Mouse (Mus musculus) ES-E14 (cell line): ENCODE data around the gene Itgad. TPM values are rescaled to one million over a fixed set of nuclear protein-coding genes. Genes with fewer than 3 reads are reported as not detected.
A peak's percentile ranks its signal among the peaks of the same experiment; 100 is the strongest.

Experiments used
- DNase-seq: peaks from one replicate; pipeline ENCODE4 v3.0.0-alpha.2; 2013; ENCODE audit warnings: low read depth, low spot score
- H3K27ac ChIP-seq: 2 replicates; pipeline ENCODE4 v1.5.1; 2012; ENCODE audit warnings: low read depth, mild to moderate bottlenecking, low read length, moderate library complexity, mixed read lengths; ENCODE audit not compliant: poor library complexity, insufficient read depth, severe bottlenecking
- H3K36me3 ChIP-seq: 2 replicates; pipeline ENCODE4 v1.6.1; 2012; ENCODE audit warnings: mild to moderate bottlenecking, low read length, moderate library complexity, mixed read lengths; ENCODE audit not compliant: control insufficient read depth, poor library complexity, insufficient read depth, severe bottlenecking
- H3K4me1 ChIP-seq, 2 experiments: fragments of 150-350 bp in 1 of 2; sonication (generic) in 1 of 2; 2 replicates each; pipeline ENCODE4 v1.6.1; 2012; ENCODE audit warnings: low read length in 2 of 2, mild to moderate bottlenecking in 1 of 2, mixed read lengths in 1 of 2; ENCODE audit not compliant: control insufficient read depth in 2 of 2, insufficient read depth in 2 of 2, poor library complexity in 1 of 2
- H3K4me3 ChIP-seq, 2 experiments: fragments of 150-350 bp in 1 of 2; sonication (generic) in 1 of 2; 2 replicates each; pipeline ENCODE4 v1.5.1; 2012; ENCODE audit warnings: low read length in 2 of 2, low read depth in 1 of 2, mild to moderate bottlenecking in 1 of 2, mixed read lengths in 1 of 2; ENCODE audit not compliant: insufficient read depth in 1 of 2, poor library complexity in 1 of 2, severe bottlenecking in 1 of 2
- H3K9ac ChIP-seq: 2 replicates; pipeline ENCODE4 v1.6.1; 2012; ENCODE audit warnings: low read depth, mild to moderate bottlenecking, low read length, mixed read lengths; ENCODE audit not compliant: poor library complexity, insufficient read depth, severe bottlenecking
- H3K9me3 ChIP-seq: fragments of 150-350 bp; sonication (generic); 2 replicates; pipeline ENCODE4 v1.6.1; 2012; ENCODE audit warnings: low read depth, mild to moderate bottlenecking, low read length; ENCODE audit not compliant: control insufficient read depth, insufficient read depth
- CHD2 ChIP-seq: IDR thresholded peaks from 2 replicates; pipeline ENCODE4 v1.6.1; 2014; ENCODE audit warnings: mild to moderate bottlenecking, low read depth, low read length, inconsistent platforms
- HCFC1 ChIP-seq: IDR thresholded peaks from 2 replicates; pipeline ENCODE4 v1.6.1; 2012; ENCODE audit warnings: low read length, inconsistent platforms, borderline replicate concordance; ENCODE audit not compliant: insufficient read depth
- MAFK ChIP-seq: IDR thresholded peaks from 2 replicates; pipeline ENCODE4 v1.6.1; 2014; ENCODE audit warnings: mild to moderate bottlenecking, low read depth, low read length, inconsistent platforms; ENCODE audit not compliant: insufficient read depth
- ZC3H11A ChIP-seq: IDR thresholded peaks from 2 replicates; pipeline ENCODE4 v1.6.1; 2012; ENCODE audit warnings: low read depth, mild to moderate bottlenecking, inconsistent platforms, low read length, borderline replicate concordance
- ZNF384 ChIP-seq: IDR thresholded peaks from 2 replicates; pipeline ENCODE4 v1.6.1; 2012; ENCODE audit warnings: low read depth, low read length, inconsistent platforms
- in situ Hi-C, 2 experiments: fragments of 600-800 bp; cut with MboI; formaldehyde crosslinking; loops; one replicate each; pipeline ENCODE4 v1.15.1; 2025; ENCODE audit warnings: low sequenced_read_pairs in 2 of 2, inconsistent platforms in 1 of 2; ENCODE audit not compliant: unreplicated experiment in 2 of 2
- total RNA-seq: library from RNA; depleted of rRNA; stranded (reverse); fragments of 300-350 nt; gene quantifications from 2 replicates; pipeline ENCODE4 v1.2.3, GENCODE M21; 2012

Gene Itgad
- total RNA-seq, 1 experiment: not detected

- Histone ChIP-seq H3K27ac (no peak overlapping the region), H3K36me3 (0 out of 2 replicates have a peak, but pooled peaks cover 2% of the 10 kb centered on the region), H3K4me3 (no peak overlapping the region), H3K4me1 (peaks cover 2 to 11% of the 10 kb centered on the region in 2 experiments; a peak in 2 of 4 replicates), H3K9ac (no peak overlapping the region), H3K9me3 (no peaks in the 10 kb centered on the region)
- in situ Hi-C loops: no loop called here
- no peak for DNase-seq
- no peak for TF ChIP-seq HCFC1
- no peak for TF ChIP-seq ZNF384
- TF ChIP-seq MAFK: no peak
- TF ChIP-seq ZC3H11A: no peak
- TF ChIP-seq CHD2: no peak
Observed at GRCm38 (mm10) chr7:128249998-128250397, 95.8 kb downstream of the Itgad start.

DNA sequence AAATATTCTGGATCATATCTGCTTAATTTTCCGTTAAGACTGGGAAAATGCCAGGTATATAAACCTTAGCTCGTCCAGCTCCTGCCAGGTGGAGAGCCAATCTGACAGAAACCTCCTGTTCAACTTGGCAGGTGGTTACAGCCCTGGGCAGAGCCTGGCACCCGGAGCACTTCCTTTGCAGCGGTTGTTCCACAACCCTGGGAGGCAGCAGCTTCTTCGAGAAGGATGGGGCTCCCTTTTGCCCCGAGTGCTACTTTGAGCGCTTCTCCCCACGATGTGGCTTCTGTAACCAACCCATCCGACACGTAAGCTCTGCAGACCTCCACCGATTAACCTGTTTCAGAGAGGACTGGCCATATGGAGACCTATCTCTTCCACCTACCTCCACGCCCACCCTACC is 97.8 kb downstream of the Itgad start:
- DNase-seq: no peak
- no peak overlapping the region for H3K4me3 ChIP-seq
- TF ChIP-seq ZC3H11A (no peak), HCFC1 (no peak), ZNF384 (no peak), CHD2 (no peak), MAFK (no peak)
- no peak overlapping the region for H3K9ac ChIP-seq
- in situ Hi-C loops: no loop called here
- H3K4me1 ChIP-seq: peaks cover 0 to 11% of the 10 kb centered on the region in 2 experiments; a peak in 1 of 4 replicates
- no peaks in the 10 kb centered on the region for H3K9me3 ChIP-seq
- no peak overlapping the region for H3K27ac ChIP-seq
- H3K36me3 ChIP-seq: 0 out of 2 replicates have a peak, but pooled peaks cover 2% of the 10 kb centered on the region

- TF ChIP-seq HCFC1 (no peak), ZC3H11A (no peak), CHD2 (no peak)
- Histone ChIP-seq H3K9ac (peak overlapping the region; percentile 48), H3K4me3 (peak overlapping the region; percentile 41 to 69), H3K9me3 (no peaks in the 10 kb centered on the region), H3K4me1 (peaks cover 0 to 11% of the 10 kb centered on the region in 2 experiments; a peak in 1 of 4 replicates), H3K36me3 (0 out of 2 replicates have a peak, but pooled peaks cover 2% of the 10 kb centered on the region), H3K27ac (no peak overlapping the region)
- peak; percentile 44 for DNase-seq
- in situ Hi-C loops: no loop called here
Observed at GRCm38 (mm10) chr7:128252609-128253008, 98.4 kb downstream of the Itgad start.

DNA sequence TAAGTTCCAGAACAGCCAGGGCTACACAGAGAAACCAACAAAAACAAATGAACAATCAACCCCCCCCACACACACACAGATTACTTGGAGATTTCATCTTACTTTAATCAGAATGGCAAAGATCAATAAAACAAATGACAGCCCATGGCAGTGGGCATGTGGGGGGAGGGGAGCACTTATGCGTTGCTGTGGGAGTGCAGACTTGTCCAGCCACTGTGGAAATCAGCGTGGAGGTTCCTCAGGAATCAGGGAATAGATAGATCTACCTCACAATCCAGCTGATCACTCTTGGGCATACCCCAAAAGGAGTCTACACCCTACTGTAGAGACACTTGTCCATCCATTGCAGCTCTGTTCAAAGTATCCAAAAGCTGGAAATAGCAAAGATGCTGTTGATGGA is 100.8 kb downstream of the Itgad start:
- no peak for DNase-seq
- H3K4me3 ChIP-seq: no peak overlapping the region
- H3K9me3 ChIP-seq: no peaks in the 10 kb centered on the region
- TF ChIP-seq ZNF384 (no peak), ZC3H11A (no peak), HCFC1 (no peak)
- H3K4me1 ChIP-seq: peaks cover 0 to 11% of the 10 kb centered on the region in 2 experiments; a peak in 1 of 4 replicates
- H3K36me3 ChIP-seq: no peaks in the 10 kb centered on the region
- no peak overlapping the region for H3K27ac ChIP-seq
- no peak overlapping the region for H3K9ac ChIP-seq
- in situ Hi-C loops: no loop called here

GRCm38 (mm10) chr7:128255757-128256156 is 101.6 kb downstream of the Itgad start:
- Histone ChIP-seq H3K36me3 (no peaks in the 10 kb centered on the region), H3K4me3 (no peak overlapping the region), H3K9me3 (no peaks in the 10 kb centered on the region), H3K4me1 (peaks cover 0 to 11% of the 10 kb centered on the region in 2 experiments; a peak in 1 of 4 replicates), H3K27ac (no peak overlapping the region), H3K9ac (no peak overlapping the region)
- in situ Hi-C loops: no loop called here
- TF ChIP-seq ZNF384: no peak
- no peak for TF ChIP-seq CHD2
- TF ChIP-seq HCFC1: no peak
- no peak for TF ChIP-seq MAFK
- no peak for TF ChIP-seq ZC3H11A
- no peak for DNase-seq
